22 mouse cellular contexts compared by ENCODE assay signal in genomic region chr7:137609752-137610151, GRCm38 (mm10).
DNase-seq lines count a peak whose midpoint lies in the region; ATAC-seq and TF ChIP-seq lines count a peak whose summit lies in the region.
"Had no signal": no experiment of that assay in that cellular context is flagged by ENCODE, and none has a peak within 500 bp of the region (broad histone marks: within the 10 kb centered on the region; RNA-seq: fewer than 3 reads in every experiment).

No protein-coding gene starts in this region.

- TF ChIP-seq POLR2A in liver, adult 2 months (IDR thresholded peaks at IDR 0.05; ENCODE audit: extremely low read depth, insufficient read depth, low read length): no peak
- TF ChIP-seq POLR2A in thymus, adult 2 months (IDR thresholded peaks at IDR 0.05; ENCODE audit: control insufficient read depth, extremely low read depth, insufficient read depth, low read length, poor library complexity): no peak

- no peaks in the 10 kb centered on the region for H3K36me3 ChIP-seq in heart, embryonic 16.5 days (ENCODE audit: control insufficient read depth, insufficient read depth)
- no peaks in the 10 kb centered on the region for H3K36me3 ChIP-seq in heart, embryonic 11.5 days (ENCODE audit: control insufficient read depth, insufficient read depth, low read length)
- no peaks in the 10 kb centered on the region for H3K36me3 ChIP-seq in liver, adult 2 months (ENCODE audit: control insufficient read depth, insufficient read depth, low read length)
- no peaks in the 10 kb centered on the region for H3K36me3 ChIP-seq in thymus, adult 2 months (ENCODE audit: control insufficient read depth, insufficient read depth, low read length)
- H3K36me3 ChIP-seq: heart, embryonic 13.5 days; hindbrain, embryonic 10.5 days; hindbrain, embryonic 15.5 days; lung, embryonic 15.5 days; midbrain, embryonic 10.5 days; midbrain, embryonic 15.5 days had no signal

- TF ChIP-seq CTCF in liver, adult 2 months (IDR thresholded peaks at IDR 0.05; ENCODE audit: low read depth, low read length): no peak
- no peak for TF ChIP-seq CTCF in thymus, adult 2 months (IDR thresholded peaks at IDR 0.05; ENCODE audit: borderline replicate concordance, control insufficient read depth, extremely low read depth, insufficient read depth, low read length, poor library complexity)

- no peaks in the 10 kb centered on the region for H3K79me2 ChIP-seq in liver, adult 2 months (ENCODE audit: control insufficient read depth, insufficient read depth, low read length)

- no peak overlapping the region for H3K27ac ChIP-seq in heart, embryonic 16.5 days (ENCODE audit: low read length)
- H3K27ac ChIP-seq in heart, embryonic 11.5 days (ENCODE audit: low read depth, low read length): no peak overlapping the region
- no peak overlapping the region for H3K27ac ChIP-seq in liver, adult 2 months (replicated peaks; ENCODE audit: insufficient read depth, low read depth, low read length)
- H3K27ac ChIP-seq in thymus, adult 2 months (ENCODE audit: control insufficient read depth, insufficient read depth, low read length): no peak overlapping the region
- H3K27ac ChIP-seq: forebrain, embryonic 13.5 days; heart, embryonic 13.5 days; hindbrain, embryonic 10.5 days; hindbrain, embryonic 15.5 days; lung, embryonic 15.5 days; midbrain, embryonic 10.5 days; midbrain, embryonic 15.5 days had no signal

- H3K9ac ChIP-seq in heart, embryonic 16.5 days (ENCODE audit: low read length): no peak overlapping the region
- H3K9ac ChIP-seq in heart, embryonic 11.5 days (ENCODE audit: low read depth, low read length): no peak overlapping the region
- H3K9ac ChIP-seq in liver, adult 2 months (ENCODE audit: low read depth, low read length): no peak overlapping the region
- H3K9ac ChIP-seq: forebrain, embryonic 13.5 days; heart, embryonic 13.5 days; hindbrain, embryonic 15.5 days; lung, embryonic 15.5 days; midbrain, embryonic 15.5 days had no signal

- no peak overlapping the region for H3K4me3 ChIP-seq in heart, embryonic 16.5 days (ENCODE audit: low read length)
- H3K4me3 ChIP-seq in heart, embryonic 11.5 days (ENCODE audit: low read depth, low read length): no peak overlapping the region
- H3K4me3 ChIP-seq in liver, adult 2 months (ENCODE audit: insufficient read depth, low read depth, low read length): no peak overlapping the region
- H3K4me3 ChIP-seq in thymus, adult 2 months (ENCODE audit: control insufficient read depth, insufficient read depth, low read length): no peak overlapping the region
- H3K4me3 ChIP-seq: forebrain, embryonic 13.5 days; heart, embryonic 13.5 days; hindbrain, embryonic 10.5 days; hindbrain, embryonic 15.5 days; lung, embryonic 15.5 days; midbrain, embryonic 10.5 days; midbrain, embryonic 15.5 days had no signal

- no peak overlapping the region for H3K4me2 ChIP-seq in heart, embryonic 16.5 days (ENCODE audit: low read depth, low read length)
- no peak overlapping the region for H3K4me2 ChIP-seq in heart, embryonic 11.5 days
- H3K4me2 ChIP-seq: forebrain, embryonic 13.5 days; heart, embryonic 13.5 days; hindbrain, embryonic 15.5 days; liver, embryonic 11.5 days; lung, embryonic 15.5 days; midbrain, embryonic 15.5 days had no signal

- peak; percentile 41 to 65 for DNase-seq in adrenal gland, adult (ENCODE audit: inconsistent age in 2 of 2, low spot score in 1 of 2)
- no peak for DNase-seq in adrenal gland, postnatal 4 days (ENCODE audit: low spot score in 2 of 2)
- peak; percentile 5 for DNase-seq in liver, adult 2 months (ENCODE audit: extremely low read depth, low read depth, low spot score)
- DNase-seq in liver: no peak
- peak; percentile 19 for DNase-seq in yolk sac, embryonic 10.5 days (ENCODE audit: low spot score)
- no peak for DNase-seq in thymus, adult 2 months
- DNase-seq: cerebellum, adult 2 months; cerebellum, postnatal 25 days; gastrocnemius, postnatal 14 days; kidney, adult 11 months; kidney, postnatal 14 days had no signal

- no peaks in the 10 kb centered on the region for H3K9me3 ChIP-seq in heart, embryonic 16.5 days (replicated peaks; ENCODE audit: control insufficient read depth, low read length)
- no peaks in the 10 kb centered on the region for H3K9me3 ChIP-seq in heart, embryonic 11.5 days (replicated peaks; ENCODE audit: control insufficient read depth, low read length)
- H3K9me3 ChIP-seq: forebrain, embryonic 13.5 days; heart, embryonic 13.5 days; hindbrain, embryonic 10.5 days; hindbrain, embryonic 15.5 days; lung, embryonic 15.5 days; midbrain, embryonic 10.5 days; midbrain, embryonic 15.5 days had no signal

- 25% methylated on average over 6 of the region's 6 CpGs for WGBS in heart, embryonic 16.5 days
- WGBS in heart, embryonic 11.5 days (ENCODE audit: insufficient replicate concordance): 38% methylated on average over 6 of the region's 6 CpGs
- WGBS in liver, adult 2 months: 71% methylated on average over 6 of the region's 6 CpGs
- WGBS in thymus, adult 2 months: 82% methylated on average over 6 of the region's 6 CpGs

- H3K27me3 ChIP-seq in heart, embryonic 16.5 days (ENCODE audit: control insufficient read depth, insufficient read depth, low read length): peaks cover 2% of the 10 kb centered on the region; the same call in 1 of the 2 replicates
- H3K27me3 ChIP-seq in heart, embryonic 11.5 days (ENCODE audit: control insufficient read depth, insufficient read depth, low read length): peaks cover 3% of the 10 kb centered on the region; the same call in 1 of the 2 replicates
- no peaks in the 10 kb centered on the region for H3K27me3 ChIP-seq in liver, adult 2 months (ENCODE audit: control insufficient read depth, insufficient read depth, low read length)
- H3K27me3 ChIP-seq in thymus, adult 2 months (ENCODE audit: control insufficient read depth, insufficient read depth, low read length): no peaks in the 10 kb centered on the region
- H3K27me3 ChIP-seq: forebrain, embryonic 13.5 days; hindbrain, embryonic 15.5 days; lung, embryonic 15.5 days; midbrain, embryonic 15.5 days had no signal

- H3K4me1 ChIP-seq in heart, embryonic 16.5 days (ENCODE audit: control insufficient read depth, insufficient read depth, low read length): peaks cover 6% of the 10 kb centered on the region; the same call in 1 of the 2 replicates
- H3K4me1 ChIP-seq in heart, embryonic 11.5 days (ENCODE audit: control insufficient read depth, insufficient read depth, low read length): peaks cover 6% of the 10 kb centered on the region
- no peaks in the 10 kb centered on the region for H3K4me1 ChIP-seq in liver, adult 2 months (ENCODE audit: control insufficient read depth, insufficient read depth, low read length)
- no peaks in the 10 kb centered on the region for H3K4me1 ChIP-seq in thymus, adult 2 months (replicated peaks; ENCODE audit: control insufficient read depth, insufficient read depth, low read length)
- H3K4me1 ChIP-seq: hindbrain, embryonic 15.5 days; lung, embryonic 15.5 days; midbrain, embryonic 15.5 days had no signal

- ATAC-seq in heart, embryonic 16.5 days (replicated peaks; ENCODE audit: extremely low read depth, insufficient read depth, low FRiP score): 0 out of 2 replicates have a peak, but pooled peaks have one; percentile 37
- ATAC-seq in heart, embryonic 11.5 days (replicated peaks; ENCODE audit: insufficient number of reproducible peaks, low FRiP score, low TSS enrichment): no peak
- ATAC-seq: forebrain, embryonic 13.5 days; inflammation-experienced regulatory T-cells, adult 6 months; midbrain, embryonic 15.5 days had no signal

Comparison
In these comparisons a context has a peak if more than half of its experiments do, and no peak if none do; other contexts are left out.
1. DNase-seq: peak in adrenal gland, adult (2 of 2), liver, adult 2 months (single experiment) and yolk sac, embryonic 10.5 days (single experiment); none in adrenal gland, postnatal 4 days (0 of 2), liver (single experiment) and thymus, adult 2 months (single experiment).